Mouse (Mus musculus) hindbrain, embryonic 13.5 days (tissue): ENCODE results near the gene Six4. TPM values are rescaled to one million over a fixed set of nuclear protein-coding genes. Genes with fewer than 3 reads are reported as not detected.

Experiments used
- polyA plus RNA-seq: library from polyadenylated mRNA; unstranded; fragments of >200 nt; fragmentation: Nextera tagmentation; extraction: Ambion mirVana; gene quantifications from 2 replicates; pipeline ENCODE4 v1.2.1, GENCODE M21; 2015

Six4 gene
- polyA plus RNA-seq, 1 experiment from 2014 or later: 0.69 TPM

Other genes with a start within 250 kb of the Six4 start
- gene Six6, start 173.6 kb downstream of the Six4 start, polyA plus RNA-seq: not detected in 2 replicates
- 4.6 and 5.2 TPM in 2 replicates for gene 4930447C04Rik, start 172.7 kb downstream of the Six4 start, polyA plus RNA-seq
- gene Six1, start 59.6 kb downstream of the Six4 start, polyA plus RNA-seq: 2.6 and 5.7 TPM in 2 replicates
- 20.1 and 21.1 TPM in 2 replicates for gene Mnat1, start 10.3 kb upstream of the Six4 start, polyA plus RNA-seq
- 12.9 and 15.1 TPM in 2 replicates for gene Trmt5, start 173.3 kb upstream of the Six4 start, polyA plus RNA-seq
- 10.9 and 14.3 TPM in 2 replicates for gene Slc38a6, start 173.3 kb upstream of the Six4 start, polyA plus RNA-seq